Mouse (Mus musculus) embryonic facial prominence, embryonic 13.5 days (tissue): ENCODE data around the gene Timm10. TPM values are rescaled to one million over a fixed set of nuclear protein-coding genes. Genes with fewer than 3 reads are reported as not detected.

Experiments
- ATAC-seq: fragments of 200-750 bp; cut with Nextera tagmentation; 2 replicates; pipeline ENCODE4 v1.8.0; 2017; ENCODE audit warnings: low read depth; ENCODE audit not compliant: insufficient number of reproducible peaks, insufficient read depth, low FRiP score, low TSS enrichment
- H3K27ac ChIP-seq: fragments of 300-500 bp; sonication (generic); 2 replicates; pipeline ENCODE4 v1.5.1; 2015; ENCODE audit warnings: moderate library complexity, mild to moderate bottlenecking, inconsistent platforms
- H3K27me3 ChIP-seq: fragments of 300-500 bp; sonication (generic); 2 replicates; pipeline ENCODE4 v1.6.1; 2015; ENCODE audit warnings: mild to moderate bottlenecking, inconsistent platforms
- H3K36me3 ChIP-seq: fragments of 300-500 bp; sonication (generic); 2 replicates; pipeline ENCODE4 v1.6.1; 2015; ENCODE audit warnings: mild to moderate bottlenecking, inconsistent platforms
- H3K4me1 ChIP-seq: fragments of 300-500 bp; sonication (generic); 2 replicates; pipeline ENCODE4 v1.6.1; 2015; ENCODE audit warnings: inconsistent platforms
- H3K4me2 ChIP-seq: fragments of 300-500 bp; sonication (generic); 2 replicates; pipeline ENCODE4 v1.6.1; 2015; ENCODE audit warnings: moderate library complexity, mild to moderate bottlenecking, inconsistent platforms
- H3K4me3 ChIP-seq: fragments of 300-500 bp; sonication (generic); 2 replicates; pipeline ENCODE4 v1.5.1; 2015; ENCODE audit warnings: mild to moderate bottlenecking, inconsistent platforms
- H3K9ac ChIP-seq: fragments of 300-500 bp; sonication (generic); 2 replicates; pipeline ENCODE4 v1.6.1; 2015; ENCODE audit warnings: mild to moderate bottlenecking, inconsistent platforms
- H3K9me3 ChIP-seq: fragments of 300-500 bp; sonication (generic); 2 replicates; pipeline ENCODE4 v1.6.1; 2016; ENCODE audit warnings: inconsistent platforms
- WGBS: fragments of 180-500 bp; shearing (Covaris S2); methylation state at CpG from one replicate; pipeline ENCODE4 v1.1.7; 2015; ENCODE audit warnings: mixed read lengths; 5-methylcytosine and 5-hydroxymethylcytosine counted together
- polyA plus RNA-seq: library from polyadenylated mRNA; unstranded; fragments of >200 nt; fragmentation: Nextera tagmentation; extraction: Ambion mirVana; gene quantifications from 2 replicates; pipeline ENCODE4 v1.2.1, GENCODE M21; 2015

Timm10 gene
- polyA plus RNA-seq, 1 experiment from 2014 or later = 47.6 TPM

DNA sequence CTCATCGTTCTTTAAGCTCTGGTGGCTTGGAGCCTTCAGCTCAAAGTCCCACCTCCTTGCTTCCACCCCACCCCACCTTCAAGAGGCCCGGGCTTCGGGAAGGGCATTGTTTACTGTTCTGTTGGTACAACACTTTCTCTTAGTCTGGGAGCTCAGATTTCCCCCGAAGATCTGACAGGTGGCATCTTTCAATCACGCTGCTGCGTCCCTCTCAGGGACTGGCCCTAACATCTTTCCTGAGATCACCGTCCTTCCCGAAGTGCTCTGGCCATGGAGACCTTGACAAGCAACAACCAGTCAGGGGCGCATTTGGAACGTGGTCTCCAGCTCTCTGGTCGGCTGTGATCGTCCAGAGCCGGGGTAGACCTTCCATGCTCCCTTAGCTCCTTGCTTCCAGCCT is 4.2 kb upstream of the Timm10 start, which contains the start of gene Smtnl1:
Gene Smtnl1 (minus strand): TSS at position 101 of the 400 bp plus-strand sequence.
- H3K4me2 ChIP-seq = no peak within 1 kb of the TSS; the same call in 1 of the 2 replicates

DNA sequence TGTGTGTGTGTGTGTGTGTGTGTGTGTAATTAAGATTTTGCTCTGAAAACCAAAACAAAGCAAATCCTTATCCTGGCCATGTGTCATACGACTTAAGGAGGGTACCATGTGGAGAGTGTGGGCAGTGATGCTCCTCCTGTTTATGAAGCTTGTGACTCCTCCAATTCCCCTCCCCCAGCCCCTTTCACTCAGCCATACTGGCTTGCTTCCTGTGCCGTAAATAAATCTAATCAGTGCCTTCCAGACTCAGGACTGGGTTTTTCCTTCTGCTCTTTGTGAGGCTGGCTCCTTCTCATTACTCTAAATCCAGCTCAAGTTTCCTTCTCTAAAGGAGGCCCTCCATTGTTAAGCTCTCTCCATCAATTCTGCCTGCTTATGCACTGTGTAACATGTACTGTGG is 3.6 kb upstream of the Timm10 start:
- no peak for ATAC-seq
- H3K9ac ChIP-seq = no peak overlapping the region

More for the DNA sequence above, 4.2 kb upstream of the Timm10 start, which contains the start of gene Smtnl1:
- no peak within 1 kb of the TSS for H3K4me3 ChIP-seq
- H3K27ac ChIP-seq = 0 out of 2 replicates have a peak within 1 kb of the TSS, but pooled peaks have one; percentile 4
- H3K9me3 ChIP-seq = no peaks in the 10 kb centered on the region
- no peak for ATAC-seq
- peaks cover 10% of the 10 kb centered on the region for H3K4me1 ChIP-seq
- no peaks in the 10 kb centered on the region; the same call in 1 of the 2 replicates for H3K27me3 ChIP-seq
- no peak within 1 kb of the TSS for H3K9ac ChIP-seq
- 58% methylated on average over 13 of the region's 13 CpGs for WGBS
- H3K36me3 ChIP-seq = no peaks in the 10 kb centered on the region

DNA sequence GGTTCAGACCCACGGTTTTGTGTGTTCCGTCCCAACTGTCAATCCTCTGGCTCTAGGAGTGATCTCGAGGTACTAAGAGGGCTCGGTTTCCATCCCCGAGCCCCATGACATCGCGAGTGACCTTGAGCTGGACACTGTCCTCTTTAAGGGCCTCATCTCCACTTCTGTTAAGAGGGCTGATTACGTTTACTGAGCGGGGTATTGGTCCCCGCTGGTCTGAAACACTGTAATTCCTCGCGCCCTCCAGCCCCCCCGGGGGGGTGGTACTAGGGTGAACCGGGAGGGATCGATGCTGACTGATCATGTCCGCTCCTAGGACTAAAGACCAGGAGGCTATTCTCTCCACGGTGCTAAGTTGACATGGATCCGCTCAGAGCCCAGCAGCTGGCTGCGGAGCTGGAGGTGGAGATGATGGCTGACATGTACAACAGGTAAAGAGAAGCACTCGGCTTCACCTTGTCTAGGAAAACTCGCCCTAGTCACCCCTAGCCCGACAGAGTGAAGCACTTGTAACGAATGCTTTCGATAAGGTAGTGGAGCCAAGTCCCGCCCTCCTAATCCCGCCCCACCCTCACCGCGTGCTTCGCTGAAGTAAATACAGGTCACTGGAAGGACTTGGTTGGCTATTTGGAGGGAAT is 605 bp downstream of the Timm10 start:
- ATAC-seq = no peak
- peak overlapping the region; percentile 90 for H3K4me3 ChIP-seq
- WGBS = under 1% methylated on average over 29 of the region's 29 CpGs
- peaks cover 21% of the 10 kb centered on the region for H3K4me1 ChIP-seq
- H3K27me3 ChIP-seq = no peaks in the 10 kb centered on the region
- peaks cover 13% of the 10 kb centered on the region for H3K36me3 ChIP-seq
- H3K4me2 ChIP-seq = peak overlapping the region; percentile 93
- no peak overlapping the region for H3K27ac ChIP-seq
- H3K9me3 ChIP-seq = no peaks in the 10 kb centered on the region
- H3K9ac ChIP-seq = peak overlapping the region; percentile 76

More for the DNA sequence above, 3.6 kb upstream of the Timm10 start:
- H3K27ac ChIP-seq = no peak overlapping the region
- no peaks in the 10 kb centered on the region; the same call in 1 of the 2 replicates for H3K27me3 ChIP-seq
- H3K9me3 ChIP-seq = no peaks in the 10 kb centered on the region
- peaks cover 17% of the 10 kb centered on the region for H3K4me1 ChIP-seq
- 27% methylated on average over 2 of the region's 2 CpGs for WGBS
- H3K4me2 ChIP-seq = no peak overlapping the region
- no peak overlapping the region for H3K4me3 ChIP-seq
- no peaks in the 10 kb centered on the region for H3K36me3 ChIP-seq

DNA sequence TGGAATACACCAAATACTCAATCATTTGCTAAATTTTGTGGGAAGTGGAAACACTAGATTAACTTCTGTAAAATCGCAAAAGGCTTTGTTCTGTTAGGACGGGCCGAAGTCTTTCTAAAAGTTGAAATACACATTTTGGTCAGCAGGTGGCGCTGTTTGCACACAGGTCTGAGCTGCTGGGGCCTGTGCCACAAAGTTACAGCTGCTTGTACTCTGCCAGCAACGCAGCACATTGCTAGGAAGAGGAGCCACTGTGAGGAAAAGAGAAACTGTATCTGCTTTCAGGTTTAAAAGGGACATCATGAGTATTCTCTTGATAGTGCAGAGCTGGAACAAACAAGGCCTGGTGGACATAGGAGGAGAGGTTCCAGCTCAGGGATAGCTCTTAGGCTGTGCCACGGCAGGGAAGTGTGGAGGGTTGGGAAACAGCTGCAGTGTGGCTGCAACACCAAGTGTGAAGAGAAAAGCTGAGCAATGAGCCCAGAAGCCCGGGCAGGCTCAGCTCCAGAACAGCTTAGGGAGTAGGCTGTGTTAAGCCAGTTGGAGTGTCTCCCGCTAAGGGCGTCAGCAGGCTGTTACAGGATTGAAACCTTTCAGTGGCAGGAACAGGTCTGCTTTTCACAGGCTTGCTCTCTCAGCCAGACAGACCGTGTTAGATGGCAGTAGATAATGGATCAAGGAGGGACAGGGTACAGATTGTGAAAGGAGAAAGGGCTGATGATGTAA is 5.0 kb downstream of the Timm10 start:
- H3K36me3 ChIP-seq = peaks cover 13% of the 10 kb centered on the region
- H3K4me3 ChIP-seq = no peak overlapping the region
- no peaks in the 10 kb centered on the region for H3K9me3 ChIP-seq
- peak overlapping the region; percentile 11; the same call in 1 of the 2 replicates for H3K9ac ChIP-seq
- 0 out of 2 replicates have a peak, but pooled peaks cover 4% of the 10 kb centered on the region for H3K27me3 ChIP-seq
- ATAC-seq = peak; percentile 63
- no peak overlapping the region for H3K4me2 ChIP-seq
- H3K4me1 ChIP-seq = peaks cover 13% of the 10 kb centered on the region
- WGBS = 37% methylated on average over 10 of the region's 10 CpGs
- H3K27ac ChIP-seq = no peak overlapping the region

DNA sequence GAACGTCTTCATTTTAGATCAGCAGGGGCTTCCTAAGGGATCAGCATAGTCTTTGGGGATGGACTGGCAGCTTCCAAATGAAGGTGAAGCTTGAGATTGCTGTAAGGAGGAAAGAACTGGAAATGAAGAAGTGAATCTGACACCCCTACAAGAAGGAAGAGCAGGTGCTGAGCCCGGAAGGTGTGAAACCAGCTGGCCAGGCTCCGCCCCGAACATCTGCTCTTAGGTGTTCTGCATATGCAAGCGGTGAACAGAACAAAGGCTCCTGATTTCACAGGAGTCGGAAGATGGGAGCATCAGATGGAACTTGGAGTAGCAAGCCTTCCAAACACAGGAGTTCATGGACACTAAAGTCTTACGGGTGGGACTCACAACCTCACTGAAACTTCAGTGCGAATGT is 10.3 kb downstream of the Timm10 start:
- Histone ChIP-seq H3K9me3 (no peaks in the 10 kb centered on the region), H3K9ac (no peak overlapping the region), H3K4me3 (no peak overlapping the region), H3K36me3 (no peaks in the 10 kb centered on the region), H3K4me2 (no peak overlapping the region), H3K27ac (no peak overlapping the region), H3K4me1 (peaks cover 28% of the 10 kb centered on the region), H3K27me3 (peaks cover 10% of the 10 kb centered on the region)
- no peak for ATAC-seq
- whole genome bisulfite sequencing = 68% methylated on average over 8 of the region's 8 CpGs

DNA sequence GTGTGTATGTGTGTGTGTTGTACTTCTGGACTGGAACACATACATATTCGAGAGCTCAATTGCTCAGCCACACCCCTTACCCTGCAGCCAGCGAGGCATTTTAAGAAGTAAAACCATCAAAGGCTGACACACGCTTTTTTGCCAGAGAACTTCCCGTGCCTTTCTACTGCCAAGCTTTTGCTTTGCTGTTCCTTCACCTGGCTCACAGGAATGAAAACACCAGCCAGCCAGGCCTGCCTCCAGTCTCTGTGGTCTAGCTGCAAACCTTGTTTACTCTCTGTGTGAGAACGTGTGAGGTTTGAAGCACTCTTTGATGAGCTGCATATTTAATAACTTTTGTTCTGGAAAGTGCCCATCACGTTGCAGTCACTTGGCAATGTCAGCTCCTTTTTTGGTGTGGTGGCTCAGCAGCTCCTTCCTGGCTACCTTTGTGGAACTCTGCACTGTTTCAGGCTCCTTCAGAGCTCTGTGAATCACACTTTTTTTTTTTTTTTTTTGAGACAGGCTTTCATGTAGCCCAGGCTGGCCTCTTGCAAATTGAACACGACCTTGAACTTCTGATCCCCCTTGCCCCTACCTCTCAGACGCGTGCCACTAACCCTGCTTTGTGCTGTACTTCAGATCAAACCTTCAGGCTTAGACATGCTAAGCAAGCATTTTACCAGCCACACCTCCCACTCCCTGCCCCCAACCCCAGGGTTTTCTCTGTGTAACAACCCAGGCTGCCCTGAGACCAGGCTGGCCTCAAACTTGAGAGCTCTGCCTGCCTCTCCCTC is 11.2 kb downstream of the Timm10 start:
- no peak overlapping the region for H3K9ac ChIP-seq
- H3K9me3 ChIP-seq = no peaks in the 10 kb centered on the region
- H3K36me3 ChIP-seq = no peaks in the 10 kb centered on the region
- H3K4me2 ChIP-seq = peak overlapping the region; percentile 94; the same call in 1 of the 2 replicates
- 22% methylated on average over 9 of the region's 9 CpGs for WGBS
- no peak for ATAC-seq
- H3K27ac ChIP-seq = no peak overlapping the region
- peaks cover 30% of the 10 kb centered on the region for H3K4me1 ChIP-seq
- peaks cover 10% of the 10 kb centered on the region for H3K27me3 ChIP-seq
- peak overlapping the region; percentile 71; the same call in 1 of the 2 replicates for H3K4me3 ChIP-seq

DNA sequence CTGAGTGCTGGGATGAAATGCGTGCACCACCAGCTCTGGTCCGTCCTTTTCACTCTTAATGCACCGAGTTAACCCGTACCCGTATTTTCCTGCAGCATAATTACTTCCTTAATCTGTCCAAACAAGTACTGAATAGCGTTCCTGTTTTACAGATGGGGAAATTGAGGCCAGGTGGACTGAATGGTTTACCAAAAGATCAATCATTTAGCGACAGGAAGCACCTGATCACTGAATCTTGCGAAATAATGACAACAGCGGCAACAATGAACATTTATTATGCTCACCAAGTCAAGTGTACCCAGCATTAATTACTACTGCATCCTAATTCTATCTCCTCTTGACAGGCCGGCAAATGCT is 11.8 kb downstream of the Timm10 start, which contains the start of gene Slc43a1:
Gene Slc43a1 (plus strand): TSS at position 258 of the 357 bp plus-strand sequence.
- 12% methylated on average over 10 of the region's 10 CpGs for WGBS
- Histone ChIP-seq H3K4me2 (peak within 1 kb of the TSS; percentile 94), H3K4me3 (peak within 1 kb of the TSS; percentile 71), H3K4me1 (peaks cover 30% of the 10 kb centered on the region), H3K36me3 (no peaks in the 10 kb centered on the region), H3K27ac (peak within 1 kb of the TSS; percentile 93), H3K9me3 (no peaks in the 10 kb centered on the region), H3K27me3 (peaks cover 10% of the 10 kb centered on the region), H3K9ac (peak within 1 kb of the TSS; percentile 87)
- ATAC-seq = no peak

DNA sequence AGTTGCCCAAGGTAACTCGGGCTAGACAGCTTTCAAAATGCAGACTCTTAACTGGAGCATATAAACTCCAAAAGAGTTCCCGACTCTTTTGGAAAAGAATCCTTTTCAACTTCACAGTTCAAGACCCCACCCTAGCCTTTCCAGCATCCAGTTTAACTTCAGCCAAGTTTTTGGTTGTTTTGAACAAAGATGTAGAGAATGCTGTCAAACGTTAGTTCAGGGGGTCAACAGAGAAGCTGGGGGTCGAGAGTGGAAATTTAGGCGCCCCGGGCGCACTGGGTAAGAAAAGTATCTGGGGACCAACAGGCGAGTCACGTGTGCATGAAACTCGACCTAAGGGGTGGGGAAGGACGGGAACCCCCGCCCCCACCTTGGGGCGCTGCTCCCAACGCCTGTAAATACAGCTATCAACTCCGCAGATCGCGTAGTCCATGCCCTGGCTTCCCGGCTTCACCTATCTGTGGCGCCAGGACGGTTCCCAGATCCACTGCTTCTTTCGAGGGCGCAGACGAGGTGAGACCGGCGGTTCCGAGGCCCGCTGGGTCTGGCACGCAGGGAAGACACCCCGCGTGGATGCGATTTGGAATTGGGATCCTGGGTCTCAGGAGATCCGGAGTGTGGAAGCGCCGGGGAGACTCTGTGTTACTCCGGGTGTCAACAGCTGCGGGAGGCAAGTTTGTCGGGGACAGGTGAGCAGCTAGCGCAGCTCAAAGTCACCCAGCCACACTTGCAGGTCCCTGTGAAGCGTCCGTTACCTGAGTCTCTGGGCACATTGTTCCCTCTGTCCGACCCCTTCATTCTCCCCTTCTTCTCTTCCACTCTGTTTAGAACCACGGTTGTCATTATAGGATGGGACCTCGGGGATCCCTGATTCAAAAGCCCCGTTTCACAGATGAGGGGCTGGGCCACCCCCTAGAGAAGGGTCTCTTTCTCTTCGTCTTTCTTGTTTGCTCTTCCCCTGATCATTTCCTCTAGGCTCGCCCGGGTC is 12.5 kb downstream of the Timm10 start:
- peaks cover 35% of the 10 kb centered on the region for H3K4me1 ChIP-seq
- peak overlapping the region; percentile 93 for H3K27ac ChIP-seq
- peaks cover 10% of the 10 kb centered on the region for H3K27me3 ChIP-seq
- peak; percentile 5; the same call in 1 of the 2 replicates for ATAC-seq
- H3K36me3 ChIP-seq = no peaks in the 10 kb centered on the region
- under 1% methylated on average over 47 of the region's 47 CpGs for WGBS
- H3K4me2 ChIP-seq = peak overlapping the region; percentile 94
- H3K4me3 ChIP-seq = peak overlapping the region; percentile 71
- peak overlapping the region; percentile 87 for H3K9ac ChIP-seq
- H3K9me3 ChIP-seq = no peaks in the 10 kb centered on the region

DNA sequence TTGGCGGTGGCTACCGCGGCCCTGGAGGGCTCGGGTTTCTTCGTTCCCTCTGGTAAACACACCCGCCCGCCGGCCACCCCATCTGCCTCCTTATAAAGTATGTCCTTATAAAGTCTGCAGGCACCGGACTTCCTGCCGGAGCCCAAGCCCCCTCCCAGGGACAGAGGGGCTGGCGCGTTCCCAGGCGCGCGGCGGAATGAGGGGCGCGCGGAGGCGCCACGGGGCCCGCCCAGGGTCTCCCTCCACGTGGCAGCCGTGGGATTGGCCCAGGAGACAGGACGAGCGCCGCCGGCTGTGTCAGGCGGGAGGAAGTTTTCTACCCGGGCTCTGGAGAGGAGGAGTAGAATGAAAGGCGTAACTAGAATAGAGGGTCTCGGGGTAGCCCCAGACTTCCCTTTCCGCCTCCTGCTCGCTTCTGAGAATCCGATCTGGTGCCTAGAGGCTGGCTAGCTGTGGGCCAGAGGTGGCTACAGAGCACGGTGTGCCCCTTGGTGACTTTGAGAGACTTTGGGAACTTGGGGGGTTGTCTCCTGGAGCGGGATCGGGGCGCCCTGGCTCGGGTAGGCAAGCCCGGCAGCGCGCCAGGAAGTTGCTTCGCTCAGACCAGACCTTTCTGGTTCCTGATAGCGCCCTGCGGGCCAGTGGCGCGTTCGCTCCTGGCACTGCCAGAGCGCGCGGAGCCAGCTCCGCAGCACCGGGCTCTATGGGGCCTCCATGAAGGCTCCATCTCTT is 13.4 kb downstream of the Timm10 start:
- H3K27ac ChIP-seq = peak overlapping the region; percentile 93
- peak; percentile 83 for ATAC-seq
- peaks cover 10% of the 10 kb centered on the region for H3K27me3 ChIP-seq
- H3K4me1 ChIP-seq = peaks cover 35% of the 10 kb centered on the region
- no peaks in the 10 kb centered on the region for H3K36me3 ChIP-seq
- WGBS = under 1% methylated on average over 54 of the region's 54 CpGs
- peak overlapping the region; percentile 94 for H3K4me2 ChIP-seq
- H3K9ac ChIP-seq = peak overlapping the region; percentile 87
- H3K9me3 ChIP-seq = no peaks in the 10 kb centered on the region
- H3K4me3 ChIP-seq = peak overlapping the region; percentile 71
